Mouse (Mus musculus) liver, embryonic 18 days (tissue): ENCODE results near the gene 4930564D02Rik. TPM values are rescaled to one million over a fixed set of nuclear protein-coding genes. Genes with fewer than 3 reads are reported as not detected.

Experiments used
- polyA plus RNA-seq: library from polyadenylated mRNA; depleted of rRNA; stranded (reverse); fragments of >200 nt; gene quantifications from 2 replicates; pipeline ENCODE4 v1.2.3, GENCODE M21; 2012; rRNA removed

Gene 4930564D02Rik
- not detected in 2 replicates for polyA plus RNA-seq

GRCm38 (mm10) chr3:105066544-105066943, at the start of gene 4930564D02Rik:
4930564D02Rik (plus strand) TSS chr3:105066844.

DNA sequence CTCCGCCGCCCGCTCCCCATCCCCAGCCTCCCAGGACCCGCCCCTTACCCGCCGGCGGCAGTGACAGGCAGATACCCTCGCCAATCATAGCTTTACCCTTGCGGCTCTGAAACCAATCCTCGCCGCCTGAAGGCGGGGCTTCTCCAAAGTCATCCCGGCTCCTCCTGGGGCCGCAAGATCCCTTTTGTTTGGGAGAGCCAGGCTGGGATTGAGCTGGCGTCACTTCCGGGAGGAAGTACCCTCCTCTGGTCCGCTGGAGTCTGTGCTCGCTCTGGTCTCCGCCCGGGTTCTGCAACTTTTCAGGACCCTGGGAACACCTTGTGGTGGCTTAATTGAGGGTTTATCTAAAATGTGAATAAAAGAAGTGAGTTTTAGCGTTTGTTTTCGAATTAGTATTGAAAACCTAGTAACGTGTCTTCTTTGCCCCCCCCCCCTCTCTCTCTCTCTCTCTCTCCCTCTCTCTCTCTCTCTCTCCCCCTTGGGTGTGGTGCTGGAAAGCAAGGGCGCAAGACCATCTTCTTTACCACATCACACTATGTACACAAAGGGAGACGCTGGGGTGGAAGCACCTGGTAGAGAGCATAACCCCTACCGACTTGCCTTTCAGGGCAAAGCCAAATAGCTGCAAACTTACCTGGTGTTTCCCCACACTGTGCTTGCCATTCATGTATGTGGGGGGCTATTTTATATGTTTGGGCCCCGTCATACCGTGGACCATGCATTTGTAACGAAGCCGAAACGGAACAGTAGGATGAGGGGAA, 13.5 kb upstream of the 4930564D02Rik start, which contains the start of gene Cttnbp2nl:
TSS of gene Cttnbp2nl (minus strand) at position 210 of the 761 bp plus-strand sequence.

Other genes starting within 250 kb of the 4930564D02Rik start
- 13.6 and 14.7 TPM in 2 replicates for gene Mov10, start 248.3 kb upstream of the 4930564D02Rik start, polyA plus RNA-seq
- gene St7l, start 202.8 kb upstream of the 4930564D02Rik start, polyA plus RNA-seq, result 5.6 and 7.1 TPM in 2 replicates
- 26.4 and 27.0 TPM in 2 replicates for gene Capza1, start 202.3 kb upstream of the 4930564D02Rik start, polyA plus RNA-seq
- 0.07 TPM in 2 replicates for gene Wnt2b, start 104.9 kb upstream of the 4930564D02Rik start, polyA plus RNA-seq
- 0.90 and 1.0 TPM in 2 replicates for gene Cttnbp2nl, start 13.7 kb upstream of the 4930564D02Rik start, polyA plus RNA-seq